Mouse (Mus musculus): Measurements from ENCODE around the gene Myl3.

GRCm38 (mm10) chr9:110699574-110699973 lies 42.1 kb upstream of the Myl3 start:
- TF ChIP-seq CTCF (IDR thresholded peaks at IDR 0.05; ENCODE audit: low read depth, low read length) (no peak), POLR2A (IDR thresholded peaks at IDR 0.05; ENCODE audit: borderline replicate concordance, low read depth, low read length) (no peak)
